Mouse (Mus musculus): ENCODE measurements around the gene Tns3.

Gene Tns3

DNA sequence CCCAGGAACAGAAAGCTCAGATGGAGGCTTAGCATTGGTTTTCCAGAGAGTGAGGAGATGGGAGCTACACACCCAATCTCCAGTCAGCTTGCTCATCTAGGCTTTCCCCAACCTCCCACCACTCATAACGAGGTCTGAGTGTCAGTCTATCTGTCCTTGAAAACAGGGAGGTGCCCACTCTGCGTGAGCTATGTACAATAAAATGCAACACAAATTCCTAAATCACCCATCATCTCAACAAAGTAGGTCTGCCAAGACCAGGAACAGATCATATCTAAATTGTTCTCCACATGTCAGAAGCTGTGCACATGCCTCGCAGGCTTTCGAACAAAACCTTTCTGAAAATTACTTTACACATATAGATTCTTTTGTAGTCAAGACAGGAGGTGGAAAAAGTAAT is 134.3 kb downstream of the Tns3 start:
- no peak for DNase-seq (ENCODE audit: low spot score)

DNA sequence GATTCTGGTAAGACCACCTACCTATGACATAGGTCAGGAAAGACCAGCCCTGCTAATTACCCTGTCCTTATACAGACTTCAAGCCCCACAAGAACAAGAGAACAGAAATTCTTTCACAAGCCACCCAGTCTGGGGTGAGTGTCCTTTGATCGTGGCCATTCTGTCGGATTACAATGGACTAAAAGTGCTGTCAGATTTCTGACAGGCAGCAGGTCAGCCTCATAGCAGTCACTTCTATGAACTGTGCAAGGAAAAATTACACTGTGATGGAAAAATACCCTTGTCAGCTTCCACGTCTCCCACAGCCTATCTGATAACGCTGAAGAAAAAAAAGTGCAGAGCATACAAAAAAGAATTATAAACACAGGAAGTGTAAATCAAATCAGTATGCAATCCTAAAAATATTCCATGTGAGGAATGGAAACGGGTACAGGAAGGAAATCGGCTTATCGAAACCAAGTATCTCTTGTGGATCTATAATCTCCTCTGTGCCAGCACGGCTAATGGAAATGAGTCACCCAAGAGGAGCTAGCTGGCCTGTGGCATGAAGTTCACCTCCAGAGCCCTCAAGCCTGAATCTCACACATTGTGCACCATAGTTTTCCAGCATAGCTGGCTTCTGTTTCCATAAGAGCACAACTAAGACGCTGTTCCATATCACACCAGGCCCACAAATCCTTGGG is 138.7 kb downstream of the Tns3 start:
- no peak for DNase-seq (ENCODE audit: low spot score)

DNA sequence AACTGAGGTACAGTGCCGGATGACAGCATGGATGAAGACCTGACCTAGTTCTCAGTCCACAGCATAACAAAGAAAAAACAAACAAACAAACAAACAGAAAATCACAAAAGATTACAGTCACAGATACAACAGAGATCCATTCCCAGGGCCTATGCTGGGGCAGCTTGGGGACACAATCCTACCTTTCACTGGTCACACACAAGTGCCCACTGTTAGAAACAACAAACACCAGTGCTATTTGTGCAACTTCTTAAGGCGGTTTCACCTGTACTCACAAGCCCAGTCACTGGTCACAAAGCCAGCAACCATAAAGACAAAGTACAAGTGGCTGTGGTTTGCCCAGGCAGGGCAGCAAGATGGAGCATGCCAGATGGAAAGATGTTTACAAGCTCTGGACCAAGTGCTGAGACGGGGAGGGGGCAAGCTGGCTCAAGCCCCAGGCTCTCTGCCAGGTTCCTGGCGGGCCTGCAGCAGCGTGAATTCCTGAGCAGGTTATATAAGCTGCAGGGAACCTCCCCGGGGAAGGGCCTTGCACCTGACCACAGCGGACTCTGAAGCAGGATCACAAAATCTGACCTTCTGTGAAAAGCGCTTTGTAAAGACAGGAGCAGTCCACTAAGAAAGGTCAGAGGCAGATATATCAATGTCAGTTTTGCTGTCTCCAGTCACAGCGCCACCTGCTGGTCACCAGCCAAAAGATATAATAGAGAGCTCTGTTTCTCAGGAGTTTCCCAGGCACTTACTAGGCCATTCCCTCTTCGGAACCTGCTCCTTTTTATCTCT is 140.8 kb downstream of the Tns3 start:
- peak; percentile 56 for DNase-seq (ENCODE audit: low spot score)

DNA sequence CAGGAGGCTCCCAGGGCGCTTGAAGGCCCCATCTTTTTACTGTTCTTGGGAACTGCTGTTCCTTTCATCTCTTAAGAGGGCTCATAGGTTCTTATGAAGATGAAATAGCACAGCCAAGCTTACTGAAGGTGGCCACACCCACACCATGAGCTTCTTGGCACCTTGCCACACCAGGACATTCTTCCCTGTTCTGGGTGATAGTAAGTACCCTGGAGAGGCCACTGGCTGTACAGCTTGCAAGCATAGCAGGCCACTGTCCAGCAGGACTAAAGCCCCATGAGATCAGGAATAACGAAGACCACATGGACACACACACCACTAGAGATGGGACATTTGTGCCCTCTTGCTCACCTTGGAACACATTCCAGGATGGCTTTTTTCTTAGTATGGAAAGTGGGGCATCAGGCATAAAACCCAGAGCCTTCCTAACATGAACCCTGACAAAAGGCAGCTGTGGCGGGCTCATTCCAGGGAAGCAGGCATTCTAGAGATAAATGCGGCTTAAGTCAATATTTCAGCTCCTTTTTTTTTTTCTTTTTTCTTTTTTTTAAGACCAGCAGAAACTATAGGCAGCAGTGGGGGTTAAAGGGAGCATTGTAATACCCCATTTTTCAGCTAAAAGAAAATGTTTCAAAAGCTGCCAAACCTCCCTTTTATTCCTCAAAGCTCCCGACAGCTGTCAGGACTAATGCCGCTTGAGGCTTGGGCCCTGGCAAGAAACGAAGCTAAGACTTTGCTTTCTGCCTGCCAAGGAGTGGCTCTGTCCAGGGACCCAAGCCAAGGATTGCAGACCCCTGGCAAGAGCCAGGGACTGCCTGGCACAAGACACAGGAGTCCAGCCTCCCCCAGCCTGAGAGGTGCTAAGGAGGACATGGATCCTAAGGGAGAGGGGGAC is 150.7 kb downstream of the Tns3 start:
- peak; percentile 15 for DNase-seq (ENCODE audit: low spot score)

DNA sequence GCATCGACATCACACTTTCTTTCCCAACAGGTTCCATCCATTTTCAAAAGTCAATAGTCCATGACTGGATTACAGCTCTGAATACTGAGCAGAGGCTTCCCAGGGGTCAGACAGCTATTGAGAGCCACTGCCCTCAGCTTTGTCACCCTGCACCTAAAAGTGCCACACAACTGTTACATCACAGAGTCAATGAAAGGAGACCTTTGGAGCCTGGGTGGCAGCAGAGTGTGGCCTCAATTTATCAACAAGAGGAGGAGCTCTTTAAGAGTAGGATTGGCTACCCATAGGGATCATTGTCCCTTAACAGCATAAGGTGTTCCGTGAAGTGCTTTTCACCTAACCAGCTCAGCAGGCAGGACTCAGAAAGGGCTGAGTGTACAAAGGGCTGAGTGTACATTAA is 154.0 kb downstream of the Tns3 start:
- no peak for DNase-seq (ENCODE audit: low spot score)

DNA sequence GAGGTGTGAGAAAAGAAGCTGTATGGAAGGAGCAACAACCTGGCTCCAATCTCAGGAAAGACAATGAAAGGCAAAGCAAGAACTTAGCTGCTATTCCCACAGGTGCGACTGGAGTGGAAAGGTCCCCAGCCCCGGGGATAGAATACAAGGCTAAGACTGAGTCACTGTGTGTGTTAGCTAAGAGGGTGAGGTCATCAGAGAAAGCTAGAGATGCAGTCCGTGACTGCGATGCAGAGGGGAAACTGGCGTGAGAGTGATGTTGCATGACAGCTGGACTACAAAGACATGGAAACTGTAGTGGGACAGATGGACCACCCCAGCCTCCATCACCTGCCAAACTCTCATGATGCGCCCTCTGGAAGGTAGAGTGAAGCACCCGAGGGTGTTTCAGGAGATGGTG is 154.7 kb downstream of the Tns3 start:
- DNase-seq (ENCODE audit: low spot score), result no peak

DNA sequence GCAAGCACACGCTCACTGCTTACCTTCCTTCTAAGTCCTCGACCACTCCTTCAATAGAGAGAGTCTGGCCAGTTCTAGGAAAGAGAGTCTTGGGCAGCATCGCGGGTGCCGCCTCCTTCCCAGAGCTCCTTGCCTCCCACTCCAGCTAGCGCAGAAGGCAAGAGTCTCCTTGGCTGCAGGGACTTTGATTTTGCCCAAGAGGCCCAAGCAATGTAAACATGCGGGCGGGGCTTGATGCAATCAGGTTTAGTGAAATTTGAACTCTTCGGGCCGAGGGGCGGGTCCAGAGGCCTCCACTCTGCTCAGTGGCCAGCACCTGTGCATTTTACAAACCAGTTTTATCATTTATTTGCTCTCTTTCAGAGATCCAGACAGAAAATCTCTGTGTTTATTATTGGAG is 160.6 kb downstream of the Tns3 start:
- no peak for DNase-seq (ENCODE audit: low spot score)

DNA sequence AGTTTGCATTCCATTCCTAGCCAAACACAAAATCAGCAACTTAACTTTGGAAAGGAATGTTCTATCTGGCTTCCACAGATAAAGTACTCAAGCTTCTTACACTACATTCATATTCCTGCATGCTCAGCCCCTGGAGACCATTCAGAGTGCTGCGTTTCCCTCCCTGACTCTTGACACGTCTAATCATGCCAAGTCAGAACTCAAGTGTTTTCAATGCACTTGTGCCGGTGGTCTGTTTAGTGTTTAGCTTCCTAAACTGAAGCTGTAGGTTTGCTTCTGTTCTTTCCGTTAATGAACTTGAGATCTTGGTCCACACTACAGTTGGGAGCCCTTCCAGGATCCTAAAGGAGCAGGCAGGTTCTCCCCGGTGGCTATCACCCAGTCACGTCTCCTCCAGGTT is 163.5 kb downstream of the Tns3 start:
- no peak for DNase-seq (ENCODE audit: low spot score)

DNA sequence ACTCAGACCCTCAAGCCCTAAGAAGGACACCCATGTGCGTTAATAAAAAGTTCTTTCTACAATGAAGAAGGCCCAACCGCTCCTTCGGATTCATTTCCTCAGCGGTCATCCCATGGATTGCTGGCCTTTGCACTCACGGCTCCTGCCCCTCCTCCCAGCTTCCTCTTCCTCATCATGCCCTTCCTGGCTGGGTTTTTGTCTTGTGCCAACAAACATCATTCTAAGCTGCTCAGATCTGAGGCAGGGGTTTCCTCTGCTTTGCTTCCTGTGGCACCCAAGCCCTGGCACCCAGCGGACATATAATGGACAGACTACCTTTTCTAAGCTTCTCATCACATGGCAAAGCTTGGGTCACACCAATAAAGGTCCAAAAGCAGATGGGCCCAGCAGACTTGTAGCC is 167.2 kb downstream of the Tns3 start:
- DNase-seq (ENCODE audit: low spot score), result no peak

DNA sequence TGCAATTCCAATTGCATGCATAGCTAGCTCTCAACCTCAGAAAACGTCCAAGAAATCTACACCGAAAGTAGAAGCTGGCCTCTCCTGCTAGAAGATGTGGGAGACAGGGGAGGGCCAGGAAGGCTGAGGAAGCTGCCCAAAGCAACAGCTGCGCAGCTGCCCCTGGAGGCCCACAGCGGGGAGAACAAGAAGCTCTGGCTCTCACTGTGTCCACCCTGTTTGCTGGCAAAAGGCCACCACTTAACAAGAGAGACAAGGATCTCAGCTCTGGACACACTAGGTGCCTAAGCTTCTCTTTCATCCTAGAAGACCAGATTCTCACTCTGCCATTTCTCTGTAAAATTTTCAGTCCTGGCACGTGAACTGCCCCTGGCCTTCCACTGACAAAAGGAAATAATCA is 167.6 kb downstream of the Tns3 start:
- DNase-seq (ENCODE audit: low spot score), result no peak

DNA sequence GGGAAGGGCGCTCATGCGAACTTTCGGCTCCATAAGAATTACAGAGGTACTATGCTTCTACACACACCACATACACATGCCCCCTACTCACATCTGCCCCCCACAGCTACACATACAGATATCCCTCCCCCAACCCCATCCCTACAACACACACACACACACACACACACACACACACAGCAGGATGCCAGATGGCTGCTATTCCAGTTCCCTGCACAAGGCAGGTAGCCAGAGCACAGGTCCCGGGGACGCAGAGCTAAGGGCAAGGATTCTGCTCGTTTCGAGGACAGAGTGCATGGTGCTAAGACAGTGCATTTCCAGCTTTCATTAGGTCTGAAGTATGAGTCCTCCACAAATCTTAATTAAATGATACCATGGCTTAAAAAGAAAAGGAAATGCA is 168.5 kb downstream of the Tns3 start:
- DNase-seq (ENCODE audit: low spot score), result no peak

DNA sequence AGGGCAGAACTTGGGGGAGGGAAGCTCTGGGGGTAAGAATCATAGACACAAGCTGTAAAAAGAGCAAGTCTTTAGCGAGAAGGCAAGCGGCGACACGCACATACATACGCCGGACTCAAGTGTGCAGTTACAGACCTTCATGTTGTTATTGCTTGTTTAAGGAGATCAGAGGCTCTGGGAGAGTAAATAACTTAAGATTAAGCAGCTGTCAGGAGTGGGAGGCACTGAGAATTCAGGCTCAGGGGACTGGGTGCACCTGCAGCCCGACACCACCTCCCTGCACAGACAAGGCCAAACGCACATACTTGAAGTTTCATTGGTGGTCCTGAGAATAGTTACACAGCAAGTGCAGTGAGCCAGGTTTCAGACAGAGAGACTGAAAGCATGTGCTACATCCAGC is 169.3 kb downstream of the Tns3 start:
- DNase-seq (ENCODE audit: low spot score), result no peak

DNA sequence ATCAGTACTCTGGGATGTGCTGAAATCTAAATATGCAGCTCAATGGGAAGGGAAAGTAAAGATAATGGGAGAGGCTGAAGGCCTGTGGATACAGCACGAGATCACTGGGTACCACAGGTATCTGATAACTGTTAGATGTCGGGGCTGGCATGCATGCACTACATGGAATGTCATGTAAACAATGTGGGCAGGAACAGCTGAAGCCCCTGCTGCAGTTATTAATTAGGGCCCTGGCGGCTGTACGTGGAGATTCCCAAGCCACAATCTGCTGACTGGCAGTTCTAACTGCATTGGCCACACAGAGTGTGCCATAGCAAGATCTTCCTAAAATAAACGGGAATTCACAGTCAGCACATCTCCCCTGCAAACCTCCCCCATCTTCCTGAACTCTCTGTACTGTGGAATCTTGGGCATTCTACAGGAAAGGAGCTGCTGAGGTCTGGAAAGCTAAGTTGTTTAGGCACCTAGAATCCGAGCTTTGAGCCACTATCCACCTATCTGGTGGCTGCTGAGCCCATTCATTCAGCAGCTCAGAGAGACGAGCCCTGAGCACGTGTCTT is 170.3 kb downstream of the Tns3 start:
- DNase-seq (ENCODE audit: low spot score), result no peak

DNA sequence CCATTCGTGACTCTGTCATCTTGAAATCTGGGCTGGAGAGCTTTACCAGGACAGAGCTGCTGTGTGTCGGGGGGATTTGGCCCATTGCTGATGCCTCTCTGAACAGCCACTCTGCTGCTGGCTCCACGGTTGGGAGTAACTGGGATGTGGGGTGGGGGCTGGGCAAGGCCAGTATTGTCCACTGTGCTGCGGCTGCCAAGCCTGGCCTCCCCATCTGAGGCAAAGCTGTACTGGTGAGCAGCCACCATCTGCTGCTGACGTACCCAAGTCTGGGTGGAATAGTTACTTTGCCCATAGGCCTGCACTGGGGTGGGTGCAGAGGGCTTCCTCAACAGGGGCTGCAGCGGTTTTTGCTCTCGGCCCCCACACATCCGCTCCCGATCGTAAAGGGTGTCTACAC is 172.0 kb downstream of the Tns3 start:
- DNase-seq (ENCODE audit: low spot score), result peak; percentile 14

DNA sequence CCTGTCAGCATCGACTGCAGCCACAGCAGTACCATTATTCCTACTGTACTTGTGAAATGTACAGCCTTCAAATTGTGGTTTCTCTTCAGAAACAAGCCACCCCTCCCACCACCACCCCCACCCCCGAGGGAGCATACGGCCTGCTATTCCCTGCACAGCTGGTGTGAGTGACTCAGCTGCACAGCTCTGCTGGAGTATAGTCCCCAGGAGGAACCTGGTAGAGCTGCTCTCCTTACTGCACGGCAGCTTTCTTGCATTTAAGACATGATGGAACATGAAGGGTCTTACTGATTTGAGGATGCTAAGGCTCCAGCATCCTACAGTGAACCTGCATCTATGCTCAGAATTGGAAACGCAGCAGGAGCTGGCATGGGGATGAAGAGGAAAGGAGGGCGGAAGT is 176.1 kb downstream of the Tns3 start:
- no peak for DNase-seq (ENCODE audit: low spot score)

DNA sequence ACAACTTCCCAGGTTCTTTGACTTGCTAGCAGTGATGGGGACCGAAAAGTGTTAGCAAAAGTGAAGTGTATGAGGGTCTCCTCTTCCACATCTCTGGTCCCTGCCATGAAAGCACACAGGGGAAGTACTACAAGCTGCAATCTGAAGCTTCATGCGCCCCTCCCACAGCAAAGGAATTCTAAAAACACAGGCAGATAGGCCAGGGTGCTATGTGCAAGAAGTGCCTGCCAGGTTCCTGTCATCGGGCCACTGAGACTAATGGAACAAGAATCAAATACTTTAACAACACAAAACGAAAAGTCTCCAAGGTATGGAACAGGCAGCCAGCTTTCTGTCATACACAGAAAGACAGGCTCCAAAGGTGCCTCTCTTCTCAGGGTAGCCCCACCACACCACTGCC is 177.8 kb downstream of the Tns3 start:
- DNase-seq (ENCODE audit: low spot score), result no peak

DNA sequence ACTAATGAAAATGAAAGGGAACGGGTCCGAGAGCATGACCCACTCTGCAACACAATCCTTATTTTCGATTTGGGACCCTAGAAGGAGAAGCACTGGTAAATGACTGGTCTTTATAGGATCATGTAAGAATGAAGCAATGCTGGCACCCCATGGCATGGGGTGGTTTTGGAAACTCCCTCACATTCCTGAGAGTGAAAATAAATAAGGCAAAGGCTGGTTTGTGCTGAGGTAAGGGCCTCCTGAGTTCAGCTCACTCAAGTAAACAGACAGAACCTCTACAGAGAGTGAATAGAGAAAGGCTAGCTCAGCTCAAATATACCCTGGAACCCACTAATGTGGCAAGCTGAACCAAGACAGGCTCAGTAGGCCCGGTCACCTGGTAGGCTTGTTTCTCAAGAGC is 179.8 kb downstream of the Tns3 start:
- DNase-seq (ENCODE audit: low spot score), result no peak

DNA sequence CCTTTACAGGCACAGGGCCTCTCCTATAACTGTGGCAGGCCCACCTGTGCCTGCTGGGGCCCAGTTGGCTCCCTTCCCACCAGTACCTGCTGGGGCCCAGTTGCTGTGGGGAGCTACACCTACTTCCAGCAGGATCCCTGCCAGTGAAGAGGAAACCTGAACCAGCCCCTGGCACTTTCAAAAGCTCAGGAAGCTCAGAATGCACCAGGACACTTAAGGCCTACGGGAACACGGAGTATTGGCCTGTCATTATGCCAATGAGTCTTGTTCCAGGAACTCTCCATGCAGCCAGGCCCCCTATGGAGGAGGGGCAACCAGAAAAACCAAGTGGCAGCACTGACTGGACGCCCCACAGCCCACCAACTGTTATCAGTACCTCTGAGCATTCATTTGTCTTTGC is 181.6 kb downstream of the Tns3 start:
- no peak for DNase-seq (ENCODE audit: low spot score)

DNA sequence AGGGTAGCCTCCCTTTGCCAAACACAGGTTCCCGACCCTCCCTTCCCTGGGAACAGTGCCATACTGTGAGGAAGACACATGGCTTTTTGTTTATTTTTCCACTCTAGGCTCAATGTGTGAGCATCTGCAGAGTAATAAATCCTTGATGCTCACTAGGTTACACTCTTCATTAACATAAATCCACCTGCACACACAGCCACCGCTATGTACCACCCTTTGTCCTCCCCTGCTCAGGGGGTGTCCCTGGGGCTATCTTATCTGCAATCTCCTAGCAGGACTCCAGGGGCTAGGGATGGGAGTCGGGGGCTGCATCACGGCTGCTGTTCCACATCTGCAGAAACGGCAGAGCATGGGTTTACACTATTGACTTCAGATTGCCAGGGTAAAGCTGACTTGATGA is 182.4 kb downstream of the Tns3 start:
- no peak for DNase-seq (ENCODE audit: low spot score)

DNA sequence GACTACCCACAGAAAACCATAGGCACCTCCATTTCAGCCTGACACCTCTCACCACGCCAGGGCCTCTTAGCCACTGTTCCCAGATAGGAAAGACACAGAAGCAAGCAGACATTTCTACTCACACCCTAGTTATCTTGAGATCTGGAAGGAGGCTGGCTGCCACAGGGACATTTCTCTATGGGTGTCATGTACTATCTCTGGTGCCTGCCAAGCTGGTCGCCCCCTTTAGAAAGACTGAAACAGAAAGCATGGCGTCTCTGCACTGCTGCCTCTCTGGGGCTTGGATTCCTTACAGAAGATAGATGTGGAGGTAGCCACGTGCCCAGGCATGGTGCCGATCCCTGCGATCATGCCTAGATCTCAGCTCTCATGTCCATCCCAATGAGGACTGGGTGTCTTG is 182.8 kb downstream of the Tns3 start:
- no peak for DNase-seq (ENCODE audit: low spot score)

DNA sequence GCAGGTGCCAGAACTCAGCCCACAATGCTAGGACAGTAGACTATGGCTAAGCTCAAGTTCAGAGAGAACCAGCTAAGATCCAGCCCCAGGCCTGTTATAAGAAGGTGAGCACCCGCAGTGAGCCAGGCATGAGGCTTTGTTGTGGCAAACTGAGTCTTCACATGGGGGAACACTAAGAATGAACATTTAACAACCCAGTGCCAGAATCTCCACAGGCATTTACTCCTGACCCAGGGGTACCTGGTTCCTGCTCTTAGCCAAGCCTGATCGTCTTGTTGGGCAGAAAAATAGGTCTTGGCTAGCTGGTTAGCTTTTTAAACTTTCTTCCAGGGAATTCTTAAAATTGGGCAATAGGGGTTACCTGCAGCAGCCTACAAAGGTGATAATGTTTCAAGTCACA is 184.5 kb downstream of the Tns3 start:
- DNase-seq (ENCODE audit: low spot score), result no peak

DNA sequence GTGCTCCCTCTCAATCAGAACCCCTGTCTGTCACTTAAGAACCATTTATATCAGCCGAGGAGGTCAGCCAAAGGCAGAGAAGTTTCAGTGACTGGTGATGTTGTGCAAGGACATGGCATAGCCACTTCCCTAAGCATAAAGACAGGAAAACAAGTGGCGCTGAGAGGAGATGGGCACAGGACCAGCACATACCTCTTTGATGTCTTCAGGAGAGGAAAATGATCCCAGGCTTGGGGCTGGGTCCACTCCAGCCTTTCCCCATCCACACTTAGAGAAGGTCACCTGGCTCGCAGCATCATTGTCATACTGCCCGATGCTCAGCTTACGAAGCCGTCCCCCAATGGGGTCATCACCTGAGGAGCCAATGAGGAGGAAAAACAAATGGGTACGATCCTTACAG is 185.0 kb downstream of the Tns3 start:
- DNase-seq (ENCODE audit: low spot score), result no peak

DNA sequence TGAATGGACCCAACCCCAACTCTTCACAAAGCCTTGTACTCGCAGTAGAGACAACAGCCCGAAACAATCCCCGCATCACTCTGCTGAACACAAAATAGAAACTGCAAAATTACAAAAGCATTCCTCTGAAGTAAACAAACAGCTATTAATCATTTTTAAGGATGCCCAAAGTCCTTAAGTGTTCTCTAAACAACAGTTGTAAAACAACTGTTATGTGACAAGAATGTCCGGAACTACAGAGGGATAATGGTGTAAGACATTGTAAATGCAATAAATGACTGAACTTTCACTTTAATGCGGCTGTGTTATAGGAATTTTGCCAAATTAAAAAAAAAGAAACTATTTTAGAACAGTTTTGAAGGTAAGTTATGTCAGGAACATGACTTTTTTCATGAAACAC is 190.7 kb downstream of the Tns3 start:
- DNase-seq (ENCODE audit: low spot score), result no peak
